ENCODE assay signal across 8 mouse cellular contexts in the genomic region with DNA sequence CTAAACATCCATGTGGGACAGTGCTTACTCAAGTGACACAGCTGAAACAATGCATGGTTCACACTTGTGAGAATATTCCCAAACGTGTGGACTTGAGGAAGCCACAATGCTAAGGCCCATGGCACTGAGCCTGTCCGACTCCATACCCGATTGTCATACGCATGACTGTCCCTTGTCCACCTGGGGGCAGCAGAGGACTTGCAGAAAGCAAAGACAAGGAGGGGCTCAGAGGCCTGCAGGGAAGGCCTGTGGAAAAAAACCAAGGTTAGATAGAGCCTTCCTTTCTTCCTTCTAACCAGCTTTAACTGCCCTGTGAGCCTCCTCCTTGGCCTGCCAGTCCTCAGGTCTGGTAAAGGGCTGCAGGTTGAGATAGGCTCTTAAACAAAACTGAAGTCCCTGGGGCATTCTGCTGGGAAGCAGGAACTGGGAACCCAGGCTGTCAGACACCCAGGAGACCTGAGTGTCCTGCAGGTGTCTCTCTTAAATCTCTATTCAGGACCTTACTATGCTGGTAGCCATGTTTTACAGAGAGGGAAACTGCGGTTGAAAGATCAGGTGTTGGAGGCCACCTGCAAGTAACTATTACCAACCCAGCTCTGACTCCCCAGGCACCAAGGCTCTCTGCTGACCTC. TPM values are rescaled to one million over a fixed set of nuclear protein-coding genes. Genes with fewer than 3 reads are reported as not detected.
DNase-seq lines count a peak whose midpoint lies in the region; ATAC-seq and TF ChIP-seq lines count a peak whose summit lies in the region.

No protein-coding gene starts in this region.

- no peaks in the 10 kb centered on the region for H3K4me1 ChIP-seq in ES-Bruce4 (ENCODE audit: control insufficient read depth, insufficient read depth, low read length)
- H3K4me1 ChIP-seq in forebrain, postnatal 0 days (ENCODE audit: insufficient read depth): no peaks in the 10 kb centered on the region
- H3K4me1 ChIP-seq in lung, adult 2 months (ENCODE audit: control insufficient read depth, insufficient read depth, low read length): no peaks in the 10 kb centered on the region

- H3K9me3 ChIP-seq in ES-Bruce4 (replicated peaks; ENCODE audit: control insufficient read depth, insufficient read depth, low read length, poor library complexity, severe bottlenecking): no peaks in the 10 kb centered on the region
- H3K9me3 ChIP-seq in forebrain, postnatal 0 days (ENCODE audit: low read length): no peaks in the 10 kb centered on the region

- intact Hi-C loops in heart, postnatal 36 days (cut with DNase I): loop anchor here (2.0 kb wide), 1 partner anchor 160 kb away; no protein-coding TSS in a partner anchor

- DNase-seq in cerebellum, adult 11-12 months: peak; percentile 50
- DNase-seq in forebrain, postnatal 0 days: peak; percentile 91
- peak; percentile 79 to 81 for DNase-seq in heart, postnatal 36 days
- DNase-seq in layer of hippocampus, adult 18-20 months (ENCODE audit: low spot score in 2 of 2): peak; percentile 70 to 87
- DNase-seq in lung, adult 2 months: peak; percentile 65
- peak; percentile 83 for DNase-seq in ovary, postnatal 36 days (ENCODE audit: low spot score)
- DNase-seq in thymus, postnatal 10 days (ENCODE audit: low spot score in 2 of 2): peak; percentile 76 to 92

- TF ChIP-seq CTCF in ES-Bruce4 (IDR thresholded peaks at IDR 0.05; ENCODE audit: low read depth, low read length): peak; percentile 86
- TF ChIP-seq CTCF in forebrain, postnatal 0 days (IDR thresholded peaks at IDR 0.05; ENCODE audit: low read depth): peak; percentile 95
- peak; percentile 85 for TF ChIP-seq CTCF in lung, adult 2 months (IDR thresholded peaks at IDR 0.05; ENCODE audit: insufficient read depth, low read length)

- no peak overlapping the region for H3K4me3 ChIP-seq in ES-Bruce4 (ENCODE audit: low read depth, low read length)
- H3K4me3 ChIP-seq in forebrain, postnatal 0 days (ENCODE audit: low read depth, low read length): no peak overlapping the region
- no peak overlapping the region for H3K4me3 ChIP-seq in lung, adult 2 months (replicated peaks; ENCODE audit: extremely low read depth, low read depth, low read length)

- TF ChIP-seq EP300 in ES-Bruce4 (IDR thresholded peaks at IDR 0.05; ENCODE audit: insufficient read depth, low read depth, low read length): no peak

- no peaks in the 10 kb centered on the region for H3K36me3 ChIP-seq in ES-Bruce4 (ENCODE audit: control insufficient read depth, insufficient read depth, low read length, poor library complexity, severe bottlenecking)
- no peaks in the 10 kb centered on the region for H3K36me3 ChIP-seq in forebrain, postnatal 0 days (ENCODE audit: insufficient read depth)

- TF ChIP-seq POLR2A in ES-Bruce4 (IDR thresholded peaks at IDR 0.05; ENCODE audit: insufficient read depth, low read length): no peak
- no peak for TF ChIP-seq POLR2A in lung, adult 2 months (IDR thresholded peaks at IDR 0.05; ENCODE audit: borderline replicate concordance, extremely low read depth, low read depth, low read length)

- peak; percentile 94 for ATAC-seq in forebrain, postnatal 0 days

- no peak overlapping the region for H3K4me2 ChIP-seq in forebrain, postnatal 0 days (ENCODE audit: low read depth)

- 18% methylated on average over 5 of the region's 5 CpGs for WGBS in forebrain, postnatal 0 days
- 19% methylated on average over 5 of the region's 5 CpGs for WGBS in lung, adult 2 months

- no peaks in the 10 kb centered on the region for H3K27me3 ChIP-seq in ES-Bruce4 (ENCODE audit: control insufficient read depth, insufficient read depth, low read length, poor library complexity, severe bottlenecking)
- H3K27me3 ChIP-seq in forebrain, postnatal 0 days (ENCODE audit: insufficient read depth, low read length): no peaks in the 10 kb centered on the region

- H3K9ac ChIP-seq in ES-Bruce4 (ENCODE audit: low read depth, poor library complexity, severe bottlenecking): no peak overlapping the region
- no peak overlapping the region for H3K9ac ChIP-seq in forebrain, postnatal 0 days

- no peak overlapping the region for H3K27ac ChIP-seq in ES-Bruce4 (ENCODE audit: insufficient read depth, low read length)
- H3K27ac ChIP-seq in forebrain, postnatal 0 days (ENCODE audit: low read depth, low read length): no peak overlapping the region

RNA-seq across cellular contexts. Expression of gene Ambp, which starts 4.5 kb away (rescaled TPM):
- polyA plus RNA-seq in ES-Bruce4 (2011; ENCODE audit: insufficient read depth, insufficient read length, low read depth, missing spikeins): not detected in 2 replicates
- total RNA-seq in forebrain, postnatal 0 days (2014; rRNA removed): not detected in 2 replicates
- not detected in 2 replicates for polyA plus RNA-seq in forebrain, postnatal 0 days (2015; fragmentation: Nextera tagmentation; extraction: Ambion mirVana)
- not detected for total RNA-seq in heart, postnatal 36 days (2021)
- total RNA-seq in layer of hippocampus, adult 18-20 months (2021): not detected
- 0.26 and 1.4 TPM in 2 replicates for polyA plus RNA-seq in lung, adult 2 months (2012; rRNA removed)

RNA-seq across cellular contexts. Expression of gene Kif12, which starts 12.9 kb away (rescaled TPM):
- not detected in 2 replicates for polyA plus RNA-seq in ES-Bruce4 (2011; ENCODE audit: insufficient read depth, insufficient read length, low read depth, missing spikeins)
- 0.19 TPM in 1 of 2 replicates, not detected in the other for total RNA-seq in forebrain, postnatal 0 days (2014; rRNA removed)
- polyA plus RNA-seq in forebrain, postnatal 0 days (2015; fragmentation: Nextera tagmentation; extraction: Ambion mirVana): not detected in 2 replicates
- total RNA-seq in heart, postnatal 36 days (2021): not detected
- total RNA-seq in layer of hippocampus, adult 18-20 months (2021): not detected
- 0.11 TPM in 1 of 2 replicates, not detected in the other for polyA plus RNA-seq in lung, adult 2 months (2012; rRNA removed)

RNA-seq across cellular contexts. Expression of gene Col27a1, which starts 54.7 kb away (rescaled TPM):
- polyA plus RNA-seq in ES-Bruce4 (2011; ENCODE audit: insufficient read depth, insufficient read length, low read depth, missing spikeins): 1.4 and 1.7 TPM in 2 replicates
- total RNA-seq in forebrain, postnatal 0 days (2014; rRNA removed): 2.2 and 5.3 TPM in 2 replicates
- polyA plus RNA-seq in forebrain, postnatal 0 days (2015; fragmentation: Nextera tagmentation; extraction: Ambion mirVana): 0.33 and 0.56 TPM in 2 replicates
- 1 to 10 TPM; 1.1 to 1.4 TPM for total RNA-seq in heart, postnatal 36 days (2021)
- total RNA-seq in layer of hippocampus, adult 18-20 months (2021): 1 to 10 TPM; 4.0 to 4.5 TPM
- 11.2 and 11.5 TPM in 2 replicates for polyA plus RNA-seq in lung, adult 2 months (2012; rRNA removed)
